Mouse (Mus musculus): ENCODE measurements around the gene Ttk. TPM values are rescaled to one million over a fixed set of nuclear protein-coding genes. Genes with fewer than 3 reads are reported as not detected.

Ttk gene
- polyA plus RNA-seq, 1 experiment from 2014 or later, result 15.9 TPM

DNA sequence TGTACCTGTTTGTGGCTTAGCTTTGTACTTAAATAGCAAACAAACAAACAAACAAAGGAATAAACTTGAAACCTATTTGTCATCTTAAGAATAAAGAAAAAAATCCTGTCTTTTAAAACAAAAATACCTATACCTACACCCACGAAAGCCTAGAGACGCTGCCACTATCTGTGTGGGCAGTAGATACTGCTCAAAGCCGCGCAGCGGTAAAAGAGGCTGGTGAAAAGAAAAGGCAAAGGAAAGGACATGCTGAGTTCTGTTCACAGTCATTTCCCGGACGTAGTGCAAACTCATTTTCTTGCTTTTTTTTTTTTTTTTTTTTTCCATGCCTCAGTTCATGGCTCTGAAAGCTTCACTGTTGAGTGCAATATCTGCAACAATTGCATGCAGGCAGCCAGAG is 15.3 kb upstream of the Ttk start:
- no peak for DNase-seq (ENCODE audit: low read depth, low spot score)
- POLR2A ChIA-PET, result interaction anchor here (1.5 kb wide), 1 partner anchor 11 kb away, joined by 4 read pairs; no protein-coding TSS in a partner anchor
- no peak for TF ChIP-seq CTCF (IDR thresholded peaks at IDR 0.05)
- peaks cover 37% of the 10 kb centered on the region for H3K27me3 ChIP-seq
- CTCF ChIA-PET, result interaction anchor here (1.2 kb wide), 1 partner anchor 15 kb away, joined by 4 read pairs; no protein-coding TSS in a partner anchor
- ATAC-seq, result no peak
- in situ Hi-C loops (cut with MboI; ENCODE audit: low pct_unique_long_range_greater_than_20kb), result no loop called here

DNA sequence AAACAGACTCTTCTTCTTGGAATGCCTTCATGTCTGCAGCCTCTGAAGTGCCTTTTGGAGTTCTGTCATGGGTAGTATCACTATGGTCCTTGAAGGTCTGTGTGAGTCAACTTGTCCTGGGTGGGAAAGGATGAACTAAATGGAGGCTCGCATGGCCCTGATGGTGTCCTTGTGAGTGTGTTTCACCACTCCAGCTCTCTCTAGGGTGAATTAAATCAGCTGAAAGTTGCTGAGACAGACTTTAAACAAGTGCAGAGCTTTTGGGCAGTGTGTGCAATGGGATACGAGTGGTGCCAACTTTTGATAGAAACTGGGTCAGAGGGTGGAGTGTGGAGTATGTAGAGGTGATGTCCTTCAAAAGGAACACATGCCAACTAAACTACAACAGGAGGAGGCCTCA is 13.5 kb upstream of the Ttk start:
- ChIA-PET POLR2A (no interaction called here), CTCF (no interaction called here)
- peaks cover 28% of the 10 kb centered on the region for H3K27me3 ChIP-seq
- TF ChIP-seq CTCF (IDR thresholded peaks at IDR 0.05), result no peak
- in situ Hi-C loops (cut with MboI; ENCODE audit: low pct_unique_long_range_greater_than_20kb), result no loop called here
- DNase-seq (ENCODE audit: low read depth, low spot score) (no peak), ATAC-seq (no peak)

DNA sequence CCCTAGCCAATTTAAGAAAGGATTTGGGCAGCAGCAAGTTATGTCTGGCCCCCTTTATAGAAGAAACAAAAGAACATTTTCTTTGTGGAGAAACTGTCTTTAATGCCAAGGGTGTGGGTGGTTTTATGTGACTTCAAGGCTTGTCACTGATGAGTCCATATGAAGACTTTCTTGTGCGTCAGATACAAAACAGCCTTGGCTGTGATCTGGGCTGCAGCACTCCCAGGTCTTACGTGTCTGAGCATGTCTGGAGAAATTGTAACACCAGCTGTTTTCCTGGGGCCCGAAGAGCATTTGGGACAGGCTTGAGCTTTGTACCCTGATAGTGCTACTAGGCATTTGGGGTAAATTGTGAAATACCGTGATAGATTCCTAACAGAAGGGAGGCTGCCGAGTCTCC is 11.6 kb upstream of the Ttk start:
- no peak for TF ChIP-seq CTCF (IDR thresholded peaks at IDR 0.05)
- in situ Hi-C loops (cut with MboI; ENCODE audit: low pct_unique_long_range_greater_than_20kb), result no loop called here
- ATAC-seq (no peak), DNase-seq (ENCODE audit: low read depth, low spot score) (no peak)
- ChIA-PET POLR2A (no interaction called here), CTCF (no interaction called here)
- peaks cover 17% of the 10 kb centered on the region for H3K27me3 ChIP-seq

DNA sequence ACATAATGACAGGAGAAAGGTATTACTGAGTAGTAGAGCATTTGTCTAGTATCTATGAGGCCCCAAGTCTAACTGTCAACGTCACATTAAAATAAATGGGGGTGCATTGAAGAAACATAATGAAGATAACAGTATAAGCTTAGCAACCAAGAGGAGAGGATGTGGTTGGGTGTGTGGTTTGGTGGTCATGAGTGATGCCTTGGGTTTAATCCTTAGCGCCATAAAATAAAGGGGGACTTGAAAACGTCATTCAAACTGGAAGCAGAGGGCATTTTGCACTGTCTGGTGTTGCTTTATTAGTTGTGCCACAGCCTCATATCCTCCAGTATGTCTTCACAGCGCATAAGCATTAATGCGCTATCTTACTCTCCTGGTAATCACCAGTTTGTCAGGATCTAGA is 4.6 kb upstream of the Ttk start:
- ChIA-PET POLR2A (no interaction called here), CTCF (interaction anchor here (1.7 kb wide), 1 partner anchor 22 kb away, joined by 8 read pairs; no protein-coding TSS in a partner anchor)
- ATAC-seq, result no peak
- TF ChIP-seq CTCF (IDR thresholded peaks at IDR 0.05), result no peak
- no peak for DNase-seq (ENCODE audit: low read depth, low spot score)
- in situ Hi-C loops (cut with MboI; ENCODE audit: low pct_unique_long_range_greater_than_20kb), result no loop called here
- peaks cover 5% of the 10 kb centered on the region for H3K27me3 ChIP-seq

DNA sequence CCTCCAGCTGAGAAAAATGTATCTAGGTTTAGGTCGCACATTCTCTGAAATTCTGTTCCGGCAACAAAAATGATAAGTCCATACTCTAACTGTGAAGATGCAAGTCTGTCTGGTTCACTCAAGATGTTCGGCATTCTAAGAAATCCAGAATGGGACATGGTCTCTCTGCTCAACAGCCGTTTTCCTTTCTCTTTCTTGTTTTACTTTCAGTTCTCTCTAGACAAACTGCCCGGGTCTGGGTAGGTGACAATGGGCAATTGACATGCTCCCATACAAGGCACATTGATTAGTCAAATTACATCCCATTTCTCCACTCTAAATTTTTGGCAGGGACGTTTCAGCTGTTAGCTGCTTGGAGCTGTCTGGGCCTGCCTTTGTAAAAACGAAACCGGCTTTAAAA is 3.3 kb upstream of the Ttk start:
- DNase-seq (ENCODE audit: low read depth, low spot score) (no peak), ATAC-seq (no peak)
- H3K27me3 ChIP-seq, result peaks cover 4% of the 10 kb centered on the region
- POLR2A ChIA-PET, result no interaction called here
- no peak for TF ChIP-seq CTCF (IDR thresholded peaks at IDR 0.05)
- in situ Hi-C loops (cut with MboI; ENCODE audit: low pct_unique_long_range_greater_than_20kb), result no loop called here
- CTCF ChIA-PET, result no interaction called here

DNA sequence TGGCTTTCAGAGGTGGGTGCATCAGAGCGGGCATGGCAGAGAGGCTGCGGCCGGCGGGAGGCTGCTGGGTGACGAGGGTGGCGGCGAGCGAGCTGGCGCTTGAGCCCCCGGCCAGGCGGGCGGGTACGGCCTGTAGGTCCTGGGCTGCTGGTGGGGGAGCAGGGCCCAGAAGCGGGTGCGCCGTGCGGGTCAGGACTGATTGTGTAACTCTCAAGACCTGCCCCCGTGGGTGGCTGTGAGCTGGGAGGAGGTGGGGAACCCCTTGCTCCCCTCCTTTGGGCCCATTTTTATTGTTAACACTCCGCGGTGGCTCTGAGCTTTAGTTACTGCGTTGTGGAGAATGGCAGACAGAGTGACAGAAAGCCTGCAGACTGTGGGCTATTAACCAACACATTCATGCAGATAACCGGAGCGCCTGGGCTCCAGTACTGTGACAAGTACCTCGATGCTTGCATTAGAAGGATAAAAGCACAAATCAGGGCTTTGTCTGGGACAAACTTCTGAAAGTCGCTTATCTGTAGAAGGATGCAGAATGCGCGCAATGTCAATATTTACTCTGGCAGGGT is 342 bp downstream of the Ttk start:
- CTCF ChIA-PET, result interaction anchor here (0.7 to 1.6 kb wide), 6 partner anchors 8 to 31 kb away, joined by 3 to 6 read pairs (median 4); no protein-coding TSS in a partner anchor
- ATAC-seq (peak; percentile 23), DNase-seq (ENCODE audit: low read depth, low spot score) (no peak)
- no peak for TF ChIP-seq CTCF (IDR thresholded peaks at IDR 0.05)
- no peaks in the 10 kb centered on the region for H3K27me3 ChIP-seq
- POLR2A ChIA-PET, result interaction anchor here (0.6 kb wide), 1 partner anchor 411 kb away, joined by 4 read pairs; no protein-coding TSS in a partner anchor
- in situ Hi-C loops (cut with MboI; ENCODE audit: low pct_unique_long_range_greater_than_20kb), result no loop called here

DNA sequence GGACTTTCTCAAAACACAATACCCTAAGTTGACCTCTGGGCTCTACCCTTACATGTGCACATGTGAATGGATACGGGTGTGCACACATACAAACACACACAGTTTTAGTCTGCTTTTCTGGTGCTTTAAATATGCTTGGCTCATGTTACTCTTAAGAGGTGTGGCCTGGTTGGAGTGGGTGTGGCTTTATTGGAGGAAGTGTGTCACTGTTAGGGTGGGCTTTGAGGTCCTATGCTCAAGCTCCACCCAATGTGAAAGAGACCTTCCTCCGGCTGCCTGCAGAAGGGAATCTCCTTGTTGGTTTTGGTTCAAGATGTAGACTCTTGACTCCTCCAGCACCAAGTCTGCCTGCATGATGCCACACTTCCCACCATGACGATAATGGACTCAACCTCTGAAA is 18.0 kb downstream of the Ttk start:
- POLR2A ChIA-PET, result no interaction called here
- in situ Hi-C loops (cut with MboI; ENCODE audit: low pct_unique_long_range_greater_than_20kb), result no loop called here
- no peak for ATAC-seq
- no peaks in the 10 kb centered on the region for H3K27me3 ChIP-seq
- CTCF ChIA-PET, result interaction anchor here (1.5 kb wide), 1 partner anchor 11 kb away, joined by 5 read pairs; no protein-coding TSS in a partner anchor
- no peak for TF ChIP-seq CTCF (IDR thresholded peaks at IDR 0.05)
- no peak for DNase-seq (ENCODE audit: low read depth, low spot score)

DNA sequence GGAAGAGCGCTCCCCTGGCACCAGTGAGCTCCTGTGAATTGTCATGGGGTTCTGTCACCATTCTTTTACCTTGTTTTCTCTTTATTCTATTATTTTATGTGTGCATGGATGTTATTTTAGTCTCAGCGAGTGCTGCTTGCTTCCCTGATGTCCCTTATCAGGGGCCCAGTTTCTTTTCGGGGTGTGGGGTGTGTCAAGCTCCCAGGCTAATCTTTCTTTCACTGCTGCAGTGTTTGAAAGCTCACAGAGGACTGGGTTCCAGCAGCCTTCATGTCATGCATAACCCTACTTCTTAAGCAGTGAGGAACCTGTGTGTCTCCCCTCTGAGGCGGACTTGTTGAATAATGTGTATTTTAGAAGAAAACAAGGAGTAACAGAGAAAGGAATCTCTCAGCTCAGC is 30.7 kb downstream of the Ttk start:
- in situ Hi-C loops (cut with MboI; ENCODE audit: low pct_unique_long_range_greater_than_20kb), result no loop called here
- DNase-seq (ENCODE audit: low read depth, low spot score) (no peak), ATAC-seq (no peak)
- no peak for TF ChIP-seq CTCF (IDR thresholded peaks at IDR 0.05)
- H3K27me3 ChIP-seq, result no peaks in the 10 kb centered on the region
- ChIA-PET CTCF (interaction anchor here (2.5 kb wide), 1 partner anchor 16 kb away, joined by 6 read pairs; no protein-coding TSS in a partner anchor), POLR2A (interaction anchor here (1.3 kb wide), 1 partner anchor 9 kb away, joined by 3 read pairs; no protein-coding TSS in a partner anchor)

DNA sequence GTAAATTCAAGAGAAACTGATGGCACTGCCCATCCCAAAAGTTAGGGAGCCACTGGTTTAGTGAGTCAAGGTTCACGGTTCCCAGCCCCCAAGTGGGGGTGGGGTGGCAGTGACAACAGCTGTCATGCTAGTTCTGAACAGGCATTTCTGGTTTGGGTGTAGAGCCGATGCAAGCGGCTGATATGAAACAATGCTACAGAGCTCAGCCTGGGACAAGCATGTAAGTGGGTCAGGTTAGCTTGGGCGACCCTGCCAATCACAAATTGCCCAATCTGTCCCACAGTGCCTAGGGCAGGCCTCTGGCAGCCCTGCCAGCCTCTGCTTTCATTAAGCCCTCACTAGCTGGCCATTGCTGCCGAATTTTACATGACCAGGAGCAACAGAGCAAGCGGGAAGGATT is 47.7 kb downstream of the Ttk start:
- CTCF ChIA-PET, result no interaction called here
- ATAC-seq, result no peak
- no peak for TF ChIP-seq CTCF (IDR thresholded peaks at IDR 0.05)
- POLR2A ChIA-PET, result no interaction called here
- H3K27me3 ChIP-seq, result no peaks in the 10 kb centered on the region
- no peak for DNase-seq (ENCODE audit: low read depth, low spot score)
- in situ Hi-C loops (cut with MboI; ENCODE audit: low pct_unique_long_range_greater_than_20kb), result no loop called here

DNA sequence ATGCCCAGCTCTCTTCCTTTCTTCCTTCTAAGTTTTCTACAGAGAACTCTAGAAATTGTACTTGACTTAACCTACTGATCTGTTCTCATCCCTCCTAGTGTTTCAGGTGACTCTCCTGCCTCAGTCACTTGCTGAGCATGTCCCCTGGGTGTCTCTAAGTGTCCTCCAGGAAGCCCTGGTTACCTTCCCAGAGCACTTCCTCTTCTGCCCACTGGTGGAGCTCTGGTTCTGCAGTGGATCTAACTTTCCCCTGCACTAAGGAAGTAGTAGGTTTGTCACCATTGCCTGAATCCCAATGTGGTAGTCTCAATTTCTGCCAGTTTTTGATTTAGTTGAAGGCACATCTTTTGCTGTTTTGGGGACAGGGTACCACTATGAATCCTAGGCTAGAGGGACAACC is 51.7 kb downstream of the Ttk start:
- ChIA-PET POLR2A (no interaction called here), CTCF (interaction anchor here (1.5 kb wide), 1 partner anchor 78 kb away, joined by 5 read pairs; no protein-coding TSS in a partner anchor)
- TF ChIP-seq CTCF (IDR thresholded peaks at IDR 0.05), result peak; percentile 24
- ATAC-seq (no peak), DNase-seq (ENCODE audit: low read depth, low spot score) (no peak)
- in situ Hi-C loops (cut with MboI; ENCODE audit: low pct_unique_long_range_greater_than_20kb), result no loop called here
- no peaks in the 10 kb centered on the region for H3K27me3 ChIP-seq

DNA sequence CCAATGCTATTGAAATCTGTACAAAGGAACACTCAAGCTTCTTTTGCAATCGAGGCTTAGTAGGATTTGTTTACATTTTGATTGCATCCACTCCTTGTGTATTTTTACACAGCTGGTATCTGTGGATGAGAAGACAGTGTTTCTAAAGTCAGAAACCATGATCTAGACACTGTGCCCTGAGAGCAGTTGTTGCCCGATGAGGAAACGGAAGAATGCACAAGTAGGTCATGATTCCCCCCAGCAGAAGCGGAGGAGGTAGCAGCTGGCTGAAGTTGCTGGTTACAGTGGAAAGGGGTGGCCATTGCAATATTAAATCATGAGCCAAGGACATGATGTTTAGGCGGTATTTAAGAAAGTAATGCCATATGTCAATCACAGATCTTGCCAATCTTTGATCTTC is 53.7 kb downstream of the Ttk start:
- in situ Hi-C loops (cut with MboI; ENCODE audit: low pct_unique_long_range_greater_than_20kb), result no loop called here
- POLR2A ChIA-PET, result no interaction called here
- no peak for TF ChIP-seq CTCF (IDR thresholded peaks at IDR 0.05)
- CTCF ChIA-PET, result no interaction called here
- no peak for DNase-seq (ENCODE audit: low read depth, low spot score)
- ATAC-seq, result no peak
- H3K27me3 ChIP-seq, result no peaks in the 10 kb centered on the region

DNA sequence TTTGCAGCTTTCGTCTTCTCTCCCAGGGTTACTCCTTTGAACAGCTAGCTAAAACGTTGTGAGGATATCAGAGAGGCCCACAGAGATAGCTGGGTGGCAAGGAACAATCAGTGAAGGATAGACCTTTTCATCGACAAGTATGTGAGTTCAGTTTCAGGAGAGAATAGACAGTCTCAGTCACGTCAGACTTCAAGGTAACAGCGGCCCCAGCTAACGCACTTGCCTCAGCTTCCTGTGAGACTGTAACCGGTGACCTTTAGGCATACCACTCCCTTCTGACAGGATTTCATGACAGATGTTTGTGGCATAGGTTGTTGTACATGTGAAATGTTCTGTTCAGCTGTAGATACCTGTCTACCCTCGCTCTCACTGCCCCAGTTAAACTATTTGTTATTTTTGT is 58.6 kb downstream of the Ttk start:
- ATAC-seq (no peak), DNase-seq (ENCODE audit: low read depth, low spot score) (no peak)
- ChIA-PET POLR2A (no interaction called here), CTCF (interaction anchor here (1.2 kb wide), 1 partner anchor 12 kb away, joined by 3 read pairs; no protein-coding TSS in a partner anchor)
- in situ Hi-C loops (cut with MboI; ENCODE audit: low pct_unique_long_range_greater_than_20kb), result no loop called here
- TF ChIP-seq CTCF (IDR thresholded peaks at IDR 0.05), result no peak
- H3K27me3 ChIP-seq, result no peaks in the 10 kb centered on the region
